Mouse (Mus musculus) kidney, postnatal 0 days (tissue): ENCODE data around the gene Atg7. TPM values are rescaled to one million over a fixed set of nuclear protein-coding genes. Genes with fewer than 3 reads are reported as not detected.
A peak's percentile ranks its signal among the peaks of the same experiment; 100 is the strongest.

ENCODE experiments used
- ATAC-seq: fragments of 200-750 bp; cut with Nextera tagmentation; replicated peaks from 2 replicates; pipeline ENCODE4 v1.8.0; 2017; ENCODE audit warnings: low read depth, moderate number of reproducible peaks, moderate TSS enrichment, moderate library complexity; ENCODE audit not compliant: low FRiP score
- DNase-seq: peaks from one replicate; pipeline ENCODE4 v3.0.0-alpha.2; 2016; ENCODE audit warnings: low spot score
- H3K27ac ChIP-seq: fragments of 300-500 bp; sonication (generic); 2 replicates; pipeline ENCODE4 v1.5.1; 2014; ENCODE audit warnings: mild to moderate bottlenecking
- H3K27me3 ChIP-seq: fragments of 300-500 bp; sonication (generic); 2 replicates; pipeline ENCODE4 v1.6.1; 2014; ENCODE audit warnings: low read length, mixed read lengths; ENCODE audit not compliant: insufficient read depth
- H3K36me3 ChIP-seq: fragments of 300-500 bp; sonication (generic); 2 replicates; pipeline ENCODE4 v1.6.1; 2014; ENCODE audit warnings: low read length, mixed read lengths; ENCODE audit not compliant: insufficient read depth
- H3K4me1 ChIP-seq: fragments of 300-500 bp; sonication (generic); replicated peaks from 2 replicates; pipeline ENCODE4 v1.6.1; 2014; ENCODE audit warnings: antibody characterized with exemption, low read length, mixed read lengths; ENCODE audit not compliant: insufficient read depth
- H3K4me2 ChIP-seq: fragments of 300-500 bp; sonication (generic); 2 replicates; pipeline ENCODE4 v1.6.1; 2014; ENCODE audit warnings: mild to moderate bottlenecking, low read length, moderate library complexity, mixed read lengths
- H3K4me3 ChIP-seq: fragments of 300-500 bp; sonication (generic); replicated peaks from 2 replicates; pipeline ENCODE4 v1.5.1; 2014; ENCODE audit warnings: low read depth, low read length
- H3K9ac ChIP-seq: fragments of 300-500 bp; sonication (generic); 2 replicates; pipeline ENCODE4 v1.6.1; 2014; ENCODE audit warnings: low read depth, low read length
- H3K9me3 ChIP-seq: fragments of 300-500 bp; sonication (generic); replicated peaks from 2 replicates; pipeline ENCODE4 v1.6.1; 2016; ENCODE audit warnings: low read length, inconsistent platforms, mixed read lengths
- CTCF ChIP-seq: IDR thresholded peaks from 2 replicates; pipeline ENCODE4 v1.5.1; 2016; ENCODE audit warnings: antibody characterized with exemption, low read depth, mild to moderate bottlenecking, moderate library complexity
- WGBS: fragments of 180-500 bp; shearing (Covaris S2); extraction: QIAGEN DNeasy Blood & Tissue Kit; methylation state at CpG from one replicate; pipeline ENCODE4 v1.1.7; 2014; 5-methylcytosine and 5-hydroxymethylcytosine counted together
- polyA plus RNA-seq: library from polyadenylated mRNA; unstranded; fragments of >200 nt; fragmentation: Nextera tagmentation; extraction: Ambion mirVana; gene quantifications from 2 replicates; pipeline ENCODE4 v1.2.1, GENCODE M21; 2015

Gene Atg7
- polyA plus RNA-seq, 1 experiment from 2014 or later = 19.7 TPM

DNA sequence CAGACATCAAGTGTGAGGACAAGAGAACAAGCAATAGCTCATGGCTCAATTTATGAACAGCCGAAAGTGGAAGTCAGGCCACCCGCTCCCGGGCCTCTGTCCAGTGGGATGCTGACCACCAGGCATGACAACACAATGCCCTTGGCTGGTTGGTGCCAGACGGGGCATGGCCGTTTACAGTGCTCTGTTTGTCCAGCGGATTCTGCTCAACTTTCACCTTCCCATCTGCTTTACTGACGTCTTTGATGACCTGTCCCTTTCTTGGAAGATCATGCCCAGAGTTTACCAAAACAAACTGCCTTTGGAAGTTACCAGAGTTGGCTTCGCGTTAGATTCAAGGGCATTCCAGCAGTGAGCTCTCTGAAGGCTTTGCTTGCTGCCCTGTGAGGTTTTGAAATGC lies 93.5 kb downstream of the Atg7 start:
- no peaks in the 10 kb centered on the region for H3K9me3 ChIP-seq
- no peak overlapping the region for H3K4me2 ChIP-seq
- WGBS = 78% methylated on average over 9 of the region's 9 CpGs
- no peaks in the 10 kb centered on the region for H3K27me3 ChIP-seq
- ATAC-seq = no peak
- H3K9ac ChIP-seq = no peak overlapping the region
- H3K27ac ChIP-seq = no peak overlapping the region
- TF ChIP-seq CTCF = no peak
- DNase-seq = no peak
- H3K36me3 ChIP-seq = no peaks in the 10 kb centered on the region
- no peaks in the 10 kb centered on the region for H3K4me1 ChIP-seq
- no peak overlapping the region for H3K4me3 ChIP-seq

DNA sequence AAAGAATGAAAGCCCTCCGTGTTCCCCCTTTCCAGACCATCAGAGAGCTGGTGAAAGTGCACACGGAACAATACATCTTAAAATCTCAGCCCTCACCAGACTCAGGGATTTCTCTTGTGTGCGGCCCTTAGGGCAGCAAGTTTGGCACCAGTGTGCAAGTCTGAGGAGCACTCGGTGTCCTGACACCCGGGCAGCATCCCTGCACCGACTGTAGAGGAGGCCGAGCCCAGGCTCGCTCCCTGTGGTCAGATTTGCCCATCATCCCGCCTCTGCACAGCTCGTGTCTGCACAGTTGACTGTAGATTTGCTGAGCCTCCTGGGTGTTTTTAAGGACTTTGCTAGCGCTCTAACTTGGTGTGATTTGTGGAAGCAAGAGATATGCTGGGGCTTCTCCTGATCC lies 94.3 kb downstream of the Atg7 start:
- H3K4me3 ChIP-seq = no peak overlapping the region
- 88% methylated on average over 11 of the region's 11 CpGs for WGBS
- ATAC-seq (no peak), DNase-seq (no peak)
- no peak for TF ChIP-seq CTCF
- no peaks in the 10 kb centered on the region for H3K27me3 ChIP-seq
- H3K9me3 ChIP-seq = no peaks in the 10 kb centered on the region
- H3K36me3 ChIP-seq = no peaks in the 10 kb centered on the region
- H3K4me1 ChIP-seq = no peaks in the 10 kb centered on the region
- no peak overlapping the region for H3K27ac ChIP-seq
- no peak overlapping the region for H3K4me2 ChIP-seq
- H3K9ac ChIP-seq = no peak overlapping the region

DNA sequence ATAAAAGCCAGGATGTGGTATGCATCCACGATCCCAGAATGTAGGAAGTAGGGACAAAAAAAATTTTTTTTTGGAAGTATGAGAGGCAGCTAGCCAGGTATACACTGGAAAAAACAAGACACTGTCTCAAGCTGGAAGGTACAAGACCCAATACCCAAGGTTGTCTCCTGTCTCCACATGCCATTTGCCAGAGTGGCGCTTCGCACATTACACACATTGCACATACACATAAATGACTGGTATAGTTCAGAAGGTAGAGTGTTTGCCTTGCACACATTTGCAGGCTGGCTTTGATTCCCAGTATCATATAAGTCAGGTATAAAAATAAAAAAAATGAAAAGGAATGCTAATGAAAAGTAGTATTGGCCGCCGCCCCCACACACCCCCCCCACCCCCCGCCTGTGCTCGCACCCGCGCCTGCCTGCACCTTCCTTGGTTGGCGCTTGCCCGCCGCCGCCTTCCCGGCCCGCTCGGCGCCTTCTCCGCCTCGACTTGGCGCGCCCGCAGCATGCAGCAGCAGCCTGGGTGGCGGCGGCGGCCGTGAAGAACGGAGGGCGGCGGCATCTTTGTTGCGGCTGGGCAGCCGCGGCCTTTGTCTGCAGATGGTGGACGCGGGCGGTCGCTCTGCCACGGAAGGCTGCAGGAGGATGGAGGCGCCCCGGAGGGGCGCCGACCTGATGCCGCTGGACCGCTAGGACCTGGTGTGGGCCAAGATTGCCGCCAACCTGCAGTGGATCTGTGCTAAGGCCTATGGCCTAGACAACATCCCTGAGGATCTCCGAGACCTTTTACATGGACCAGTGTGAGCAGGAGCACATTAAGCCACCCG lies 95.2 kb downstream of the Atg7 start:
- peak; percentile 61 for ATAC-seq
- peak overlapping the region; percentile 50 for H3K9ac ChIP-seq
- WGBS = 20% methylated on average over 40 of the region's 46 CpGs
- peak overlapping the region; percentile 18 for H3K4me3 ChIP-seq
- H3K4me2 ChIP-seq = peak overlapping the region; percentile 60
- no peaks in the 10 kb centered on the region for H3K4me1 ChIP-seq
- H3K9me3 ChIP-seq = no peaks in the 10 kb centered on the region
- DNase-seq = peak; percentile 21
- no peaks in the 10 kb centered on the region for H3K27me3 ChIP-seq
- H3K27ac ChIP-seq = no peak overlapping the region
- H3K36me3 ChIP-seq = no peaks in the 10 kb centered on the region
- TF ChIP-seq CTCF = no peak

DNA sequence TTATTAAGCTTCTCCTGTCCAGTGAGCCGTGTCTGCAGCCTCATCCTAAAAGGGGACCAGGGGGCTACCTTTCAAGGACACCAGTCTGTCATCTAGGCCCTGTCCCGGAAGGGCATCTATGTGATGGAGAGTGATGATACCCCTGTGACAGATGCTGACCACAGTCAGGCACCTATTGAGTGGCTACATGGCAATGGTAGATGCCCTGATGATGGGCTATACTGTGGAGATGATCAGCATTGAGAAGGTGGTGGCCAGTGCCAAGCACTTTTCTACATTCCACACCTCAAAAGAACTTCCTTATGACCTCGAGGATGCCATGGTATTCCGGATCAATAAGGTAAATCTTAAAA lies 95.8 kb downstream of the Atg7 start:
- Histone ChIP-seq H3K36me3 (no peaks in the 10 kb centered on the region), H3K27ac (no peak overlapping the region), H3K4me3 (peak overlapping the region; percentile 18; the same call in 1 of the 2 replicates), H3K27me3 (no peaks in the 10 kb centered on the region), H3K9me3 (no peaks in the 10 kb centered on the region), H3K4me2 (peak overlapping the region; percentile 60), H3K4me1 (no peaks in the 10 kb centered on the region), H3K9ac (no peak overlapping the region)
- TF ChIP-seq CTCF = no peak
- ATAC-seq (peak; percentile 21; the same call in 1 of the 2 replicates), DNase-seq (no peak)
- 89% methylated on average over 4 of the region's 4 CpGs for WGBS

DNA sequence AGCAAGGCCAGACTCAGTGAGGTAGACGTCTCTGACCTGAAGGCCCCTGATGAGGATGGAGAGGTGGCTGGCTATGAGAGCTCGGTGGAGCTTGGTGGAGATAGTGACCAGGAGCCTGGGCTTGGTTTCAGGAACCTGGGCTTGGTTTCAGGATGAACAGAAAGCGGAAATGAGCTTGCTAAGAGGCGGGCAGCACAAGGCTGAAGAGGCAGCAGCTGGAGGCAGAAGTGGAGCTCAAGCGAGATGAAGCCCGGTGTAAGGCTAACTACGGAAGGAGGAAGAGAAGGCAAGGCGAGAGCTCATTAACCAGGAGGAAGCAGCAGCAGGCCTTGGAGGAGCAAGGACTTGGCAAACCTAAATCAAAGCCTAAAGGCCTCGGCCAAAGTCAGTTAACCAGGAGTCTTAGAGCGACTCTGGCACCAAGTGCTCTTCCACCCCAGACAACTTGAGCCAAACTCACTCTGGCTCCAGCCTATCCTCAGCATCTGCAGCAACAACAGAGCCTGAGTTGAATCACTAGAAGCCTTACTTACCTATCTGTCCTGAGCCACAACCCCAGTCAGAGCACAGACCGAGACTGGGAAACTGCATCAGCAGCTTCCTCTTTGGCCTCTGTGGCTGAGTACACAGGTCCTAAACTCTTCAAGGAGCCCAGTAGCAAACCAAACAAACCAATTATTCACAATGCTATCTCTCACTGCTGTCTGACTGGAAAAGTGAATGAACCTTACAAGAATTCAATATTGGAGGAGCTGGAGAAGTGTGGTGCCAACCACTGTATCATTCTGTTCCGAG lies 99.5 kb downstream of the Atg7 start:
- 91% methylated on average over 12 of the region's 12 CpGs for WGBS
- no peak for TF ChIP-seq CTCF
- Histone ChIP-seq H3K4me3 (no peak overlapping the region), H3K27me3 (no peaks in the 10 kb centered on the region), H3K9ac (no peak overlapping the region), H3K4me1 (peaks cover 4% of the 10 kb centered on the region; the same call in 1 of the 2 replicates), H3K36me3 (no peaks in the 10 kb centered on the region), H3K27ac (no peak overlapping the region), H3K9me3 (no peaks in the 10 kb centered on the region), H3K4me2 (no peak overlapping the region)
- DNase-seq (no peak), ATAC-seq (no peak)

DNA sequence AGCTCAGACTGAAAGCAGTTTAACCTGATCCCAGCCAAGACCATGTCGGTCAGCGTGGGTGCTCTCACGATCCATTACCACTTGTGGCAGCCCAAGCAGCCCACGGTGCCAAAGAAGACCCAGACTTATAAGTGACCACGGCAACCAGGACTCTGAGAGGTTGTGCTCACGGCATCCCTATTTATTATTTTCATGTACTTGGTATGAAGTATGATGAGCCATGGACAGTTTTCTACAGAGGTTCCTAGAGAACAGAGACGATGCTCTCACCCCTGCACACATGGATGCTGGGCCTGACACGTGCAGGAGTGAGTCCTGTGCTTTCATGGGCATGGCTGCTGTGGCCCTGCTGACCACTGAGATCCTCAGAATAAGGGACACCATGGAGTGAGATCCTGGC lies 100.2 kb downstream of the Atg7 start:
- H3K36me3 ChIP-seq = no peaks in the 10 kb centered on the region
- H3K4me3 ChIP-seq = no peak overlapping the region
- no peaks in the 10 kb centered on the region for H3K27me3 ChIP-seq
- no peak overlapping the region for H3K4me2 ChIP-seq
- H3K27ac ChIP-seq = no peak overlapping the region
- no peak overlapping the region for H3K9ac ChIP-seq
- H3K4me1 ChIP-seq = peaks cover 4% of the 10 kb centered on the region; the same call in 1 of the 2 replicates
- H3K9me3 ChIP-seq = no peaks in the 10 kb centered on the region
- WGBS = 87% methylated on average over 8 of the region's 8 CpGs
- DNase-seq (no peak), ATAC-seq (no peak)
- no peak for TF ChIP-seq CTCF
